Comparison of ENCODE assay signal across 12 mouse cellular contexts in the genomic region with DNA sequence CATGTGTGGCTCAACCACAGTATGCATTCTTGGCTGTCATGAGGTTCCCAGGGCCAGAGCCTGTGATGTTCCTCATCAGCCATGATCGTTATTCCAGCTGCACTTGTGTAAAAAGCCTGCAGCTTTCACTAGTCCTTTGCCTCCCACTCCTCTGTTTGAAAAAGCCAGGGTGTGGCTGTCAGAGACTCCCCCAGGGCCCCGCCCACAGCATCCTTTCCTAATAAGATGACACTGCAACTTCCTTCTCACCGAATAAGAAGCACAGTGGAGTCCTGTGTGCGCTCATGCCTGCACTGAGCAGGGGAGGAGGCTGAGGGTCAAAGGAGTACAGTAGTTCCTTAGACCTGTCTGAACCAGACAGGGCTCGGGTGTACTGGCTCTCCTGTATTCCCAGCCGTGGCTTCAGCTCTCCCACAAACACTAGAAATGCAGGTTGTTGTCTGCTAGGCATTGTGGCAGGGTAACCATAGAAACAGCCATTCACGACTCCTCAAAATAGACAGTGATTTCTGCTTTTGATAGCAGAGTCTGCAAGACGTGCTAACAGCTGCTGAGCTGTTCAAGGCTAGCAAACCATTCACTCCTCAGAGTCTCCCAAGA. TPM values are rescaled to one million over a fixed set of nuclear protein-coding genes. Genes with fewer than 3 reads are reported as not detected.
DNase-seq lines count a peak whose midpoint lies in the region; ATAC-seq and TF ChIP-seq lines count a peak whose summit lies in the region.
"Had no signal": no experiment of that assay in that cellular context is flagged by ENCODE, and none has a peak within 500 bp of the region (broad histone marks: within the 10 kb centered on the region; RNA-seq: fewer than 3 reads in every experiment).

No protein-coding gene starts in this region.

- DNase-seq in kidney, postnatal 0 days (ENCODE audit: low spot score) = peak; percentile 65
- DNase-seq in kidney, adult 11 months = no peak
- DNase-seq in R1 (ENCODE audit: low read depth, low spot score) = peak; percentile 41
- peak; percentile 58 for DNase-seq in midbrain, postnatal 0 days (ENCODE audit: low spot score)
- DNase-seq in heart, adult 18-20 months = no peak
- DNase-seq in thymus, postnatal 10 days (ENCODE audit: low spot score in 2 of 2) = no peak
- DNase-seq in thymus, postnatal 4 days = no peak
- DNase-seq: cerebellum, postnatal 14 days had no signal

- H3K27me3 ChIP-seq in kidney, postnatal 0 days (ENCODE audit: insufficient read depth, low read length) = no peaks in the 10 kb centered on the region
- H3K27me3 ChIP-seq in hindbrain, embryonic 13.5 days = peaks cover 9% of the 10 kb centered on the region; the same call in 1 of the 2 replicates
- no peaks in the 10 kb centered on the region for H3K27me3 ChIP-seq in midbrain, postnatal 0 days (ENCODE audit: insufficient read depth, low read length)
- H3K27me3 ChIP-seq: liver, embryonic 15.5 days had no signal

- H3K27ac ChIP-seq in kidney, postnatal 0 days = no peak overlapping the region
- H3K27ac ChIP-seq in hindbrain, embryonic 13.5 days = peak overlapping the region; percentile 71
- H3K27ac ChIP-seq in midbrain, postnatal 0 days (ENCODE audit: low read depth, low read length) = peak overlapping the region; percentile 81
- H3K27ac ChIP-seq: liver, embryonic 15.5 days; stomach, postnatal 0 days had no signal

- no peak overlapping the region for H3K4me2 ChIP-seq in kidney, postnatal 0 days (ENCODE audit: low read length)
- H3K4me2 ChIP-seq in hindbrain, embryonic 13.5 days = no peak overlapping the region
- no peak overlapping the region for H3K4me2 ChIP-seq in midbrain, postnatal 0 days (ENCODE audit: low read depth, low read length, poor library complexity, severe bottlenecking)
- H3K4me2 ChIP-seq: liver, embryonic 15.5 days had no signal

- peak; percentile 89 for ATAC-seq in kidney, postnatal 0 days (replicated peaks; ENCODE audit: low FRiP score, low read depth)
- ATAC-seq in hindbrain, embryonic 13.5 days (ENCODE audit: low FRiP score) = peak; percentile 29; the same call in 1 of the 2 replicates
- peak; percentile 72 for ATAC-seq in midbrain, postnatal 0 days (ENCODE audit: low FRiP score)
- ATAC-seq: CD4-positive, CD25-positive, alpha-beta regulatory T cell, adult 4 months had no signal

- 0 out of 2 replicates have a peak, but pooled peaks cover 5% of the 10 kb centered on the region for H3K4me1 ChIP-seq in kidney, postnatal 0 days (replicated peaks; ENCODE audit: insufficient read depth, low read length)
- peaks cover 19% of the 10 kb centered on the region for H3K4me1 ChIP-seq in hindbrain, embryonic 13.5 days (replicated peaks)
- H3K4me1 ChIP-seq in midbrain, postnatal 0 days (ENCODE audit: insufficient read depth, low read length) = peaks cover 5% of the 10 kb centered on the region; the same call in 1 of the 2 replicates
- H3K4me1 ChIP-seq: liver, embryonic 15.5 days had no signal

- no peak for TF ChIP-seq CTCF in kidney, postnatal 0 days (IDR thresholded peaks at IDR 0.05; ENCODE audit: low read depth)
- no peak for TF ChIP-seq CTCF in midbrain, postnatal 0 days (IDR thresholded peaks at IDR 0.05)

- 19% methylated on average over 8 of the region's 8 CpGs for WGBS in kidney, postnatal 0 days
- WGBS in hindbrain, embryonic 13.5 days = 35% methylated on average over 8 of the region's 8 CpGs
- 29% methylated on average over 8 of the region's 8 CpGs for WGBS in midbrain, postnatal 0 days

- no peaks in the 10 kb centered on the region for H3K9me3 ChIP-seq in kidney, postnatal 0 days (replicated peaks; ENCODE audit: low read length)
- H3K9me3 ChIP-seq in hindbrain, embryonic 13.5 days = no peaks in the 10 kb centered on the region
- H3K9me3 ChIP-seq in midbrain, postnatal 0 days (ENCODE audit: low read length) = no peaks in the 10 kb centered on the region
- H3K9me3 ChIP-seq: liver, embryonic 15.5 days had no signal

- no peak overlapping the region for H3K9ac ChIP-seq in kidney, postnatal 0 days (ENCODE audit: low read depth, low read length)
- H3K9ac ChIP-seq in hindbrain, embryonic 13.5 days = peak overlapping the region; percentile 46; the same call in 1 of the 2 replicates
- no peak overlapping the region for H3K9ac ChIP-seq in midbrain, postnatal 0 days (replicated peaks; ENCODE audit: low read length, poor library complexity, severe bottlenecking)
- H3K9ac ChIP-seq: liver, embryonic 15.5 days had no signal

- no peak overlapping the region for H3K4me3 ChIP-seq in kidney, postnatal 0 days (replicated peaks; ENCODE audit: low read depth, low read length)
- no peak overlapping the region for H3K4me3 ChIP-seq in hindbrain, embryonic 13.5 days
- H3K4me3 ChIP-seq in midbrain, postnatal 0 days (ENCODE audit: low read depth, low read length) = no peak overlapping the region
- H3K4me3 ChIP-seq: liver, embryonic 15.5 days had no signal

- no peaks in the 10 kb centered on the region for H3K36me3 ChIP-seq in kidney, postnatal 0 days (ENCODE audit: insufficient read depth, low read length)
- H3K36me3 ChIP-seq in hindbrain, embryonic 13.5 days = peaks cover 8% of the 10 kb centered on the region; the same call in 1 of the 2 replicates
- peaks cover 21% of the 10 kb centered on the region for H3K36me3 ChIP-seq in midbrain, postnatal 0 days (ENCODE audit: insufficient read depth, low read length)
- H3K36me3 ChIP-seq: liver, embryonic 15.5 days had no signal

RNA-seq across cellular contexts. Expression of gene Wfs1, which starts 43.8 kb away (rescaled TPM):
- 14.2 and 14.8 TPM in 2 replicates for polyA plus RNA-seq in kidney, postnatal 0 days (2015; fragmentation: Nextera tagmentation; extraction: Ambion mirVana)
- 5.0 and 6.0 TPM in 2 replicates for polyA plus RNA-seq in hindbrain, embryonic 13.5 days (2015; fragmentation: Nextera tagmentation; extraction: Ambion mirVana)
- 11.3 and 14.0 TPM in 2 replicates for total RNA-seq in midbrain, postnatal 0 days (2014; rRNA removed)
- polyA plus RNA-seq in midbrain, postnatal 0 days (2015; fragmentation: Nextera tagmentation; extraction: Ambion mirVana) = 11.9 and 12.8 TPM in 2 replicates
- 10 to 100 TPM; 84.6 to 86.4 TPM for total RNA-seq in heart, adult 18-20 months (2021)

Comparison
In these comparisons a context has a peak if more than half of its experiments do, and no peak if none do; other contexts are left out.
1. DNase-seq: peak in kidney, postnatal 0 days (single experiment), R1 (single experiment) and midbrain, postnatal 0 days (single experiment); none in kidney, adult 11 months (single experiment), heart, adult 18-20 months (0 of 2), thymus, postnatal 10 days (0 of 2) and thymus, postnatal 4 days (single experiment).
2. ATAC-seq: peak in every context shown above with its lines; median percentile 89 in kidney, postnatal 0 days; 72 in midbrain, postnatal 0 days; 29 in hindbrain, embryonic 13.5 days.